Mouse (Mus musculus) limb, embryonic 12.5 days (tissue): ENCODE results near the gene Shprh. TPM values are rescaled to one million over a fixed set of nuclear protein-coding genes. Genes with fewer than 3 reads are reported as not detected.
"Not testable (repeated sequence)": the region's sequence is repeated elsewhere in the genome, so short reads cannot be mapped to it uniquely, and the experiment has no call there.

Experiments
- ATAC-seq: fragments of 200-750 bp; cut with Nextera tagmentation; 2 replicates; pipeline ENCODE4 v1.8.0; 2017; ENCODE audit warnings: low read depth, moderate TSS enrichment; ENCODE audit not compliant: insufficient number of reproducible peaks, insufficient read depth, low FRiP score, low TSS enrichment
- H3K27ac ChIP-seq: fragments of 300-500 bp; sonication (generic); 2 replicates; pipeline ENCODE4 v1.5.1; 2016; ENCODE audit warnings: mild to moderate bottlenecking, moderate library complexity
- H3K27me3 ChIP-seq: fragments of 300-500 bp; sonication (generic); 2 replicates; pipeline ENCODE4 v1.6.1; 2016; ENCODE audit warnings: mild to moderate bottlenecking, moderate library complexity
- H3K36me3 ChIP-seq: fragments of 300-500 bp; sonication (generic); 2 replicates; pipeline ENCODE4 v1.6.1; 2016; ENCODE audit warnings: mild to moderate bottlenecking, moderate library complexity
- H3K4me1 ChIP-seq: fragments of 300-500 bp; sonication (generic); replicated peaks from 2 replicates; pipeline ENCODE4 v1.6.1; 2016
- H3K4me2 ChIP-seq: fragments of 300-500 bp; sonication (generic); 2 replicates; pipeline ENCODE4 v1.6.1; 2016; ENCODE audit warnings: mild to moderate bottlenecking, moderate library complexity
- H3K4me3 ChIP-seq: fragments of 300-500 bp; sonication (generic); replicated peaks from 2 replicates; pipeline ENCODE4 v1.5.1; 2016; ENCODE audit warnings: mild to moderate bottlenecking
- H3K9ac ChIP-seq: fragments of 300-500 bp; sonication (generic); replicated peaks from 2 replicates; pipeline ENCODE4 v1.6.1; 2016; ENCODE audit warnings: mild to moderate bottlenecking, moderate library complexity
- H3K9me3 ChIP-seq: fragments of 300-500 bp; sonication (generic); 2 replicates; pipeline ENCODE4 v1.6.1; 2016; ENCODE audit warnings: mild to moderate bottlenecking, moderate library complexity
- WGBS: fragments of 180-500 bp; shearing (Covaris S2); methylation state at CpG from one replicate; pipeline ENCODE4 v1.1.7; 2016; 5-methylcytosine and 5-hydroxymethylcytosine counted together
- polyA plus RNA-seq: library from polyadenylated mRNA; unstranded; fragments of >200 nt; fragmentation: Nextera tagmentation; extraction: Ambion mirVana; gene quantifications from 2 replicates; pipeline ENCODE4 v1.2.1, GENCODE M21; 2016

Shprh gene
- polyA plus RNA-seq, 1 experiment from 2014 or later = 27.5 TPM

- ATAC-seq = no peak
- Histone ChIP-seq H3K27ac (no peak overlapping the region), H3K27me3 (no peaks in the 10 kb centered on the region), H3K4me1 (0 out of 2 replicates have a peak, but pooled peaks cover 3% of the 10 kb centered on the region), H3K4me2 (no peak overlapping the region), H3K36me3 (no peaks in the 10 kb centered on the region), H3K9ac (no peak overlapping the region), H3K4me3 (no peak overlapping the region), H3K9me3 (no peaks in the 10 kb centered on the region)
- 89% methylated on average over 3 of the region's 3 CpGs for WGBS
Observed at GRCm38 (mm10) chr10:11248210-11248609, 99.0 kb downstream of the Shprh start.

DNA sequence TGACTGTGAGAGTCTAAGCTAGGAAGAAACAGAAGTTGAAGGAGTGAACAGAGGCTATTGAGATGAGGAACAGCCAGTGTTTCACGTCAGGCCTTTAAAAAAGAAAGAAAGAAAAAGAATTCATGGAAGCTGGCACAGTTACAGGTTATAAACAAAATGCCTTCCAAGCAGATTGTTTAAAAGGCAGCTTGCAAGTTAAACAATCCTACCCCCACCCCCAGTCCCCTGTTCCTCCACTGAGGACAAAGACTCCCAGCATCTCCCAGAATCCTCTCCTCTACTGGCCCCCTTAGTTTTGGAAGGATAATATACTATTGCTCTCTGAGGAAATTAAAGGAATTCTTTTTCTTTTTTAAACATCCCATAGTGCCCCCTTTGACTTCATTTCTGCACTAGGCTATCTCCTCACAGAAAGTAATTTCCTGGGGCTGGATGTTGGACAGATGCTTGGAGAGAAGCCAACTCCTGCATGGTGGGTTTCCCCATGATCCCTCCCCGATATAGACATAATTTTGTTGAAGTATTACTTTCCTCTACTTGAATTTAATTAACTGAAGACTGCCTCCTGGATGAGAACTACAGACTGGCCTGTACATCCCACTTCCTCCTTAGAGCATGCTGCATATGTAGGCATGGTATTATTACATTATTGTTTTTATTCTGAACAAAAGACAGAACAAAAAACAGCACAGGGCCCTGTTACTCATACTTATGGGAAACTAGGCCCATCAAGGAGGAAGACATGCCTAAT, 101.2 kb downstream of the Shprh start:
- Histone ChIP-seq H3K4me1 (0 out of 2 replicates have a peak, but pooled peaks cover 3% of the 10 kb centered on the region), H3K9ac (no peak overlapping the region), H3K4me3 (no peak overlapping the region), H3K9me3 (no peaks in the 10 kb centered on the region), H3K36me3 (no peaks in the 10 kb centered on the region), H3K4me2 (no peak overlapping the region), H3K27ac (no peak overlapping the region; the same call in 1 of the 2 replicates), H3K27me3 (no peaks in the 10 kb centered on the region)
- 57% methylated on average over 2 of the region's 2 CpGs for whole genome bisulfite sequencing
- ATAC-seq = no peak

GRCm38 (mm10) chr10:11253581-11253980, 104.4 kb downstream of the Shprh start:
- H3K36me3 ChIP-seq, H3K9me3 ChIP-seq, ATAC-seq, H3K4me3 ChIP-seq, H3K4me1 ChIP-seq, H3K27me3 ChIP-seq, H3K27ac ChIP-seq, H3K4me2 ChIP-seq, H3K9ac ChIP-seq: not testable (repeated sequence)
- 75% methylated on average over 4 of the region's 4 CpGs for WGBS

GRCm38 (mm10) chr10:11260119-11260518, 110.9 kb downstream of the Shprh start:
- no peak overlapping the region for H3K9ac ChIP-seq
- no peaks in the 10 kb centered on the region for H3K4me1 ChIP-seq
- no peaks in the 10 kb centered on the region for H3K36me3 ChIP-seq
- 0 out of 2 replicates have a peak, but pooled peaks cover 4% of the 10 kb centered on the region for H3K9me3 ChIP-seq
- ATAC-seq = no peak
- H3K27me3 ChIP-seq = no peaks in the 10 kb centered on the region
- no peak overlapping the region for H3K4me3 ChIP-seq
- H3K4me2 ChIP-seq = no peak overlapping the region
- no peak overlapping the region for H3K27ac ChIP-seq

GRCm38 (mm10) chr10:11262292-11262691, 113.1 kb downstream of the Shprh start:
- not testable (repeated sequence) for H3K4me3 ChIP-seq, H3K9ac ChIP-seq, H3K27ac ChIP-seq, H3K36me3 ChIP-seq, H3K9me3 ChIP-seq, H3K27me3 ChIP-seq, ATAC-seq, H3K4me1 ChIP-seq, H3K4me2 ChIP-seq
- 82% methylated on average over 2 of the region's 2 CpGs for WGBS

GRCm38 (mm10) chr10:11263795-11264194, 114.6 kb downstream of the Shprh start:
- not testable (repeated sequence) for ATAC-seq, H3K4me1 ChIP-seq, H3K9me3 ChIP-seq, H3K36me3 ChIP-seq, H3K9ac ChIP-seq, H3K4me3 ChIP-seq, H3K27ac ChIP-seq, H3K4me2 ChIP-seq, H3K27me3 ChIP-seq
- 87% methylated on average over 2 of the region's 2 CpGs for WGBS

Other genes starting within 250 kb of the Shprh start
- 0.03 TPM in 1 of 2 replicates, not detected in the other for gene Grm1, start 67.1 kb upstream of the Shprh start, polyA plus RNA-seq
- gene Fbxo30, start 131.9 kb downstream of the Shprh start, polyA plus RNA-seq = 55.4 and 56.8 TPM in 2 replicates
- 0.71 and 0.93 TPM in 2 replicates for gene Epm2a, start 194.0 kb downstream of the Shprh start, polyA plus RNA-seq